Mouse (Mus musculus): ENCODE data around the gene Fto. TPM values are rescaled to one million over a fixed set of nuclear protein-coding genes. Genes with fewer than 3 reads are reported as not detected.

Fto gene
- polyA plus RNA-seq, 1 experiment from 2014 or later: 97.3 TPM

DNA sequence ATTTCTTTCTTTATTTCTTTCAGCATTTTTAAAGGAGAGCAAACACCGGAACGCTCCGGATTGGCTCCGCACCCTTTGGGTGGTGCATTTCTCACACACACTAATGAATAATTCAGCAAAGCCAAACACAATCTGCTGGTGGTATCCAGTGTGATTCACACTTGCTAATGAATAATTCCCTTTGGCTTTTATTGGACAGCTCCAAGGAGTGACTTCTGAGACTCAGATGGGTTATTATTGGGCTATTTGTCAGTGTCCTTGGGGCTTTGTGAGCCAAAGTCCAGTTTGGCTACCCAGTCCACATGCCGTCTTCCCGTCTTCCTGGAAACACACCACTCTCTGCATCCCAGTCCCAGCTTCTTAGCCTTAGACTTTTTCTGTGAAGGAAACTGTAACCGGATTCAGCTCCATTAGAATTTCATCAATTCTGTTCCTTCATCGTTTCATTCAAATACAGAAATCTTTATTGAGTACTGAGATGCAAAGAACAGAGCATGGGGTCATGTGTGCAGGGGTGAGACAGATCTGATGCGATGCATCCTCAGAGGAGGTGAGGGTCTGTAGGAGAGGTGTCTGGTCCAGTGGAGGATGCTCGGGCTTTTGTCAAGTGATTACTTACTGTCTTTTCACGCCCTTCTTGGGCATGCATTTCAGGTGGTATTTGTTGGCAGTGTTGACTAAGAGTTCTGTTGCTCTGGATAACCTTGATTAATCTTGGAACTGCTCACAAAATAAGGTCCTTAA, 42.8 kb downstream of the Fto start:
- Histone ChIP-seq H3K9ac (ENCODE audit: low read length) (no peak overlapping the region), H3K9me3 (ENCODE audit: control insufficient read depth, low read length) (no peaks in the 10 kb centered on the region), H3K4me1 (ENCODE audit: control insufficient read depth, insufficient read depth, low read length) (peaks cover 3% of the 10 kb centered on the region; the same call in 1 of the 2 replicates), H3K27me3 (ENCODE audit: control insufficient read depth, insufficient read depth, low read length) (no peaks in the 10 kb centered on the region), H3K27ac (replicated peaks; ENCODE audit: low read depth, low read length) (no peak overlapping the region), H3K4me2 (ENCODE audit: low read depth, severe bottlenecking) (no peak overlapping the region), H3K4me3 (ENCODE audit: low read depth, low read length) (no peak overlapping the region), H3K36me3 (ENCODE audit: control insufficient read depth, insufficient read depth, low read length) (no peaks in the 10 kb centered on the region)
- no peak for DNase-seq (ENCODE audit: low spot score)
- WGBS: 83% methylated on average over 11 of the region's 11 CpGs
- ATAC-seq (ENCODE audit: insufficient number of reproducible peaks, low FRiP score, low TSS enrichment, low read depth): no peak

DNA sequence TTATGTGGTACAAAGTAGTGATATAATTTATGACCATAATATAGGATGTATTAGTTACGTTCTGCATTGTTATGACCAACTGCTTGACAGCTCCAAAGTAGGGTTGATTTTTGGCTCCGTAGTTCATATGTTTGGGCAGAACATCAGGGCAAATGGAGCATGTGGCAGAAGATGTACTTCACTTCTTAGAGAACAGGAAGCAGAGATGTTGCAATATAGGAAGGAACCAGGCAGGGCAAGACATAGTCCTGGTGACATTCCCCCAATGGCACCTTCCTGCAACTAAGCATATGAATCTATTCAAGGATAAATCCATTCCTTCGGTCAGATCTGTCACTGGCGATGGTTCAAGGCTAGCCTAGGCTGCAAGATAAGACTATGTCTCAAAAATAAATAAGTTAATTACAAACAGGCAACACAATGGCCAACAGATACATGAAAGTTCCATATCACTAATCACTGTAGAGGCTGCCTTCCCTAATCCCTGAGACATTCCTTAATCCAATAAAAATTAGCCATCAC, 44.2 kb downstream of the Fto start:
- Histone ChIP-seq H3K4me1 (ENCODE audit: control insufficient read depth, insufficient read depth, low read length) (peaks cover 3% of the 10 kb centered on the region; the same call in 1 of the 2 replicates), H3K36me3 (ENCODE audit: control insufficient read depth, insufficient read depth, low read length) (no peaks in the 10 kb centered on the region), H3K4me3 (ENCODE audit: low read depth, low read length) (no peak overlapping the region), H3K9ac (ENCODE audit: low read length) (no peak overlapping the region), H3K4me2 (ENCODE audit: low read depth, severe bottlenecking) (no peak overlapping the region), H3K27me3 (ENCODE audit: control insufficient read depth, insufficient read depth, low read length) (no peaks in the 10 kb centered on the region), H3K9me3 (ENCODE audit: control insufficient read depth, low read length) (no peaks in the 10 kb centered on the region), H3K27ac (replicated peaks; ENCODE audit: low read depth, low read length) (no peak overlapping the region)
- DNase-seq (ENCODE audit: low spot score) (no peak), ATAC-seq (ENCODE audit: insufficient number of reproducible peaks, low FRiP score, low TSS enrichment, low read depth) (no peak)
- WGBS: 93% methylated on average over 4 of the region's 4 CpGs

- Histone ChIP-seq H3K9ac (ENCODE audit: low read length) (no peak overlapping the region), H3K4me3 (ENCODE audit: low read depth, low read length) (no peak overlapping the region), H3K27me3 (ENCODE audit: control insufficient read depth, insufficient read depth, low read length) (no peaks in the 10 kb centered on the region), H3K36me3 (ENCODE audit: control insufficient read depth, insufficient read depth, low read length) (no peaks in the 10 kb centered on the region), H3K4me1 (ENCODE audit: control insufficient read depth, insufficient read depth, low read length) (peaks cover 3% of the 10 kb centered on the region; the same call in 1 of the 2 replicates), H3K9me3 (ENCODE audit: control insufficient read depth, low read length) (no peaks in the 10 kb centered on the region), H3K4me2 (ENCODE audit: low read depth, severe bottlenecking) (no peak overlapping the region), H3K27ac (replicated peaks; ENCODE audit: low read depth, low read length) (no peak overlapping the region)
- ATAC-seq (ENCODE audit: insufficient number of reproducible peaks, low FRiP score, low TSS enrichment, low read depth) (no peak), DNase-seq (ENCODE audit: low spot score) (no peak)
- WGBS: 86% methylated on average over 5 of the region's 5 CpGs
These were observed 44.7 kb downstream of the Fto start for GRCm38 (mm10) chr8:91358016-91358415.

- 28% methylated on average over 9 of the region's 9 CpGs for WGBS
- no peak for DNase-seq (ENCODE audit: low spot score)
- Histone ChIP-seq H3K4me3 (ENCODE audit: low read depth, low read length) (no peak overlapping the region), H3K4me1 (ENCODE audit: control insufficient read depth, insufficient read depth, low read length) (peaks cover 3% of the 10 kb centered on the region; the same call in 1 of the 2 replicates), H3K36me3 (ENCODE audit: control insufficient read depth, insufficient read depth, low read length) (no peaks in the 10 kb centered on the region), H3K9ac (ENCODE audit: low read length) (no peak overlapping the region), H3K27ac (replicated peaks; ENCODE audit: low read depth, low read length) (no peak overlapping the region), H3K9me3 (ENCODE audit: control insufficient read depth, low read length) (no peaks in the 10 kb centered on the region), H3K4me2 (ENCODE audit: low read depth, severe bottlenecking) (no peak overlapping the region), H3K27me3 (ENCODE audit: control insufficient read depth, insufficient read depth, low read length) (no peaks in the 10 kb centered on the region)
- no peak for ATAC-seq (ENCODE audit: insufficient number of reproducible peaks, low FRiP score, low TSS enrichment, low read depth)
These were observed 46.2 kb downstream of the Fto start for GRCm38 (mm10) chr8:91359511-91359910.

DNA sequence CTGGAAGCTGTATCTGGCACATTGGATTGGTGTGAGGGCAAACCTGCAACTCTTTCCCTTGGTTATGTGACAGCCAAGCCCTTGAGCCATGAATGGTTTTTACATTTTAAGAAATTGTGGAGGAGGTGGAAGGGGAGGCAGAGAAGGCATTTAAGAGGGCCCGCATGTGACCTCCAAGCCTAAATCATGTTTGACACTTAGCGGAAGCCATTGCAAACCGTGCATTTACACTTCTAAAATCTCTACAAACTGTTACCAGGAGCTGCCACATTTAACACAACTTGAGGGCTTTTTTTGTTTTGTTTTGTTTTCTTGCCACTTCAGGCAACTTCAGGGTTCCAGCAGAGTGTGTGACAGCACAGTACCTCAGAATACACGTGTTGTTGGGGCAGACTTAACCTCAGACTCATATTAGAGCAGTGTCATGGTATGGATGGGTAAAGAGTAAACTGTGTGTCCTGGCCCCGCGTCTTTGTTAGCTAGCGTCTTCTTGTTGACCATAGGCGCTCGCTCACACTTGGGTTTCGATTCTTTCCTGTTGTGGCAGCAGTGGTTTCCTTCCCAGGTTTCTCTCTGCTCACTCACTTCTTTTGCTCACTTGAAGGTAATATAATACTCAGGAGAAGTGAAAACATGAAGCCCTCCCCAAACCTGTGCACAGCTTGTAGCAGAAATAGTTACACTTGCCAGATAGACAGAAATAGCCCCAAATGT, 47.5 kb downstream of the Fto start:
- no peaks in the 10 kb centered on the region for H3K9me3 ChIP-seq (ENCODE audit: control insufficient read depth, low read length)
- H3K4me1 ChIP-seq (ENCODE audit: control insufficient read depth, insufficient read depth, low read length): peaks cover 3% of the 10 kb centered on the region; the same call in 1 of the 2 replicates
- ATAC-seq (ENCODE audit: insufficient number of reproducible peaks, low FRiP score, low TSS enrichment, low read depth) (no peak), DNase-seq (ENCODE audit: low spot score) (no peak)
- H3K36me3 ChIP-seq (ENCODE audit: control insufficient read depth, insufficient read depth, low read length): no peaks in the 10 kb centered on the region
- H3K27ac ChIP-seq (replicated peaks; ENCODE audit: low read depth, low read length): no peak overlapping the region
- no peak overlapping the region for H3K4me3 ChIP-seq (ENCODE audit: low read depth, low read length)
- H3K4me2 ChIP-seq (ENCODE audit: low read depth, severe bottlenecking): no peak overlapping the region
- no peak overlapping the region for H3K9ac ChIP-seq (ENCODE audit: low read length)
- H3K27me3 ChIP-seq (ENCODE audit: control insufficient read depth, insufficient read depth, low read length): no peaks in the 10 kb centered on the region
- 83% methylated on average over 10 of the region's 10 CpGs for WGBS

- H3K36me3 ChIP-seq (ENCODE audit: control insufficient read depth, insufficient read depth, low read length): no peaks in the 10 kb centered on the region
- no peak overlapping the region for H3K4me2 ChIP-seq (ENCODE audit: low read depth, severe bottlenecking)
- no peak for DNase-seq (ENCODE audit: low spot score)
- H3K4me1 ChIP-seq (ENCODE audit: control insufficient read depth, insufficient read depth, low read length): peaks cover 3% of the 10 kb centered on the region; the same call in 1 of the 2 replicates
- no peak overlapping the region for H3K9ac ChIP-seq (ENCODE audit: low read length)
- H3K4me3 ChIP-seq (ENCODE audit: low read depth, low read length): no peak overlapping the region
- 92% methylated on average over 10 of the region's 10 CpGs for WGBS
- H3K9me3 ChIP-seq (ENCODE audit: control insufficient read depth, low read length): no peaks in the 10 kb centered on the region
- no peaks in the 10 kb centered on the region for H3K27me3 ChIP-seq (ENCODE audit: control insufficient read depth, insufficient read depth, low read length)
- no peak for ATAC-seq (ENCODE audit: insufficient number of reproducible peaks, low FRiP score, low TSS enrichment, low read depth)
- H3K27ac ChIP-seq (replicated peaks; ENCODE audit: low read depth, low read length): no peak overlapping the region
These were observed 50.0 kb downstream of the Fto start for GRCm38 (mm10) chr8:91363272-91363860.

DNA sequence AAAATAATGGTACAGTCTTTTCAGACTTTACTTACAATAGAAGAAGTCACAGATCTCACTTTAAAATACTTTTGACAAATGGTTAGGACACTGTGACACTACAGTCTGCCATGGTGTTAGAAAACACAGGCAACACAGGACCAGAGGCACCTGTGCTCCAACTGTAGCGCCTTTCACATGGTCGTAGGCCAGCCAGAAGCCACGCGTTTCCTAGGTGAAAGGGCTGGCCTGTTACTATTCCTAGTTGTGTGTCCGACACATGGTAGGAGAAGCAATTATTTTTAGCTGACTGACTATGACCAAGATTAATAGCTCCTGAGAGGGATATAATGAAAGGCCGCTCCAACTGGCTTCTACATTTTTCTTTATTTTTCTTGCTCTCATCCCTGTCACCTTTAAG, 50.9 kb downstream of the Fto start:
- Histone ChIP-seq H3K4me1 (ENCODE audit: control insufficient read depth, insufficient read depth, low read length) (peaks cover 3% of the 10 kb centered on the region; the same call in 1 of the 2 replicates), H3K27ac (replicated peaks; ENCODE audit: low read depth, low read length) (no peak overlapping the region), H3K27me3 (ENCODE audit: control insufficient read depth, insufficient read depth, low read length) (no peaks in the 10 kb centered on the region), H3K4me2 (ENCODE audit: low read depth, severe bottlenecking) (no peak overlapping the region), H3K4me3 (ENCODE audit: low read depth, low read length) (no peak overlapping the region), H3K9me3 (ENCODE audit: control insufficient read depth, low read length) (no peaks in the 10 kb centered on the region), H3K9ac (ENCODE audit: low read length) (no peak overlapping the region), H3K36me3 (ENCODE audit: control insufficient read depth, insufficient read depth, low read length) (no peaks in the 10 kb centered on the region)
- ATAC-seq (ENCODE audit: insufficient number of reproducible peaks, low FRiP score, low TSS enrichment, low read depth): no peak
- WGBS: 86% methylated on average over 6 of the region's 6 CpGs
- DNase-seq (ENCODE audit: low spot score): no peak

GRCm38 (mm10) chr8:91365804-91366203, 52.5 kb downstream of the Fto start:
- H3K4me1 ChIP-seq (ENCODE audit: control insufficient read depth, insufficient read depth, low read length): no peaks in the 10 kb centered on the region; the same call in 1 of the 2 replicates
- no peaks in the 10 kb centered on the region for H3K9me3 ChIP-seq (ENCODE audit: control insufficient read depth, low read length)
- H3K4me2 ChIP-seq (ENCODE audit: low read depth, severe bottlenecking): no peak overlapping the region
- H3K4me3 ChIP-seq (ENCODE audit: low read depth, low read length): no peak overlapping the region
- no peaks in the 10 kb centered on the region for H3K36me3 ChIP-seq (ENCODE audit: control insufficient read depth, insufficient read depth, low read length)
- ATAC-seq (ENCODE audit: insufficient number of reproducible peaks, low FRiP score, low TSS enrichment, low read depth): no peak
- no peaks in the 10 kb centered on the region for H3K27me3 ChIP-seq (ENCODE audit: control insufficient read depth, insufficient read depth, low read length)
- DNase-seq (ENCODE audit: low spot score): no peak
- no peak overlapping the region for H3K27ac ChIP-seq (replicated peaks; ENCODE audit: low read depth, low read length)
- no peak overlapping the region for H3K9ac ChIP-seq (ENCODE audit: low read length)

All from limb, embryonic 11.5 days (tissue).